Mouse (Mus musculus) erythroblast, embryonic 14.5 days (primary cell): ENCODE data around the gene Arhgef7.

Source experiments
- GATA1 ChIP-seq: IDR thresholded peaks from 2 replicates; pipeline ENCODE4 v1.6.1; 2012; ENCODE audit warnings: low read length, inconsistent platforms, mixed read lengths
- TAL1 ChIP-seq: IDR thresholded peaks from 3 replicates; pipeline ENCODE4 v1.6.1; 2012; ENCODE audit warnings: low read length, inconsistent platforms, mixed read lengths

- TF ChIP-seq TAL1: no peak
- no peak for TF ChIP-seq GATA1
These were observed 11.6 kb downstream of the Arhgef7 start for GRCm38 (mm10) chr8:11739082-11739481.
